Comparison of ENCODE assay signal across 15 mouse cellular contexts in genomic region chr6:113686551-113687125, GRCm38 (mm10). TPM values are rescaled to one million over a fixed set of nuclear protein-coding genes. Genes with fewer than 3 reads are reported as not detected.
DNase-seq lines count a peak whose midpoint lies in the region; ATAC-seq and TF ChIP-seq lines count a peak whose summit lies in the region.
"Had no signal": no experiment of that assay in that cellular context is flagged by ENCODE, and none has a peak within 500 bp of the region (broad histone marks: within the 10 kb centered on the region; RNA-seq: fewer than 3 reads in every experiment).

No protein-coding gene starts in this region.

- peak; percentile 24 to 49 for DNase-seq in urinary bladder, adult 18-20 months (ENCODE audit: low spot score in 2 of 2)
- no peak for DNase-seq in urinary bladder, postnatal 25 days (ENCODE audit: low spot score)
- peak; percentile 72 to 82 for DNase-seq in cerebellum, postnatal 25 days
- peak; percentile 38 for DNase-seq in lung, embryonic 14.5 days
- no peak for DNase-seq in neural tube, embryonic 10.5 days (ENCODE audit: extremely low spot score, low spot score)
- no peak for DNase-seq in left cerebral cortex, postnatal 36 days (ENCODE audit: low spot score in 2 of 2)
- DNase-seq: forebrain, postnatal 0 days; heart, adult 2 months; kidney, postnatal 10 days; thymus, adult 18-20 months had no signal

- no peak overlapping the region for H3K9ac ChIP-seq in lung, embryonic 14.5 days
- H3K9ac ChIP-seq in midbrain, embryonic 15.5 days, result no peak overlapping the region
- H3K9ac ChIP-seq: embryonic facial prominence, embryonic 12.5 days; forebrain, postnatal 0 days; hindbrain, embryonic 14.5 days had no signal

- peaks cover 15% of the 10 kb centered on the region for H3K4me1 ChIP-seq in lung, embryonic 14.5 days (ENCODE audit: insufficient read depth)
- peaks cover 9% of the 10 kb centered on the region for H3K4me1 ChIP-seq in midbrain, embryonic 15.5 days

- H3K4me3 ChIP-seq in lung, embryonic 14.5 days (ENCODE audit: low read depth, low read length), result no peak overlapping the region
- H3K4me3 ChIP-seq in midbrain, embryonic 15.5 days, result no peak overlapping the region
- H3K4me3 ChIP-seq: embryonic facial prominence, embryonic 12.5 days; heart, adult 2 months had no signal

- intact Hi-C loops in left cerebral cortex, postnatal 36 days (cut with DNase I), result no loop called here

- H3K4me2 ChIP-seq in lung, embryonic 14.5 days, result peak overlapping the region; percentile 23; the same call in 1 of the 2 replicates
- no peak overlapping the region for H3K4me2 ChIP-seq in midbrain, embryonic 15.5 days
- H3K4me2 ChIP-seq: embryonic facial prominence, embryonic 12.5 days; hindbrain, embryonic 14.5 days had no signal

- H3K36me3 ChIP-seq in lung, embryonic 14.5 days (ENCODE audit: insufficient read depth), result no peaks in the 10 kb centered on the region
- H3K36me3 ChIP-seq in midbrain, embryonic 15.5 days (replicated peaks), result no peaks in the 10 kb centered on the region
- H3K36me3 ChIP-seq: embryonic facial prominence, embryonic 12.5 days had no signal

- H3K27ac ChIP-seq in lung, embryonic 14.5 days (ENCODE audit: low read depth), result peak overlapping the region; percentile 58
- no peak overlapping the region for H3K27ac ChIP-seq in midbrain, embryonic 15.5 days
- H3K27ac ChIP-seq: embryonic facial prominence, embryonic 12.5 days; heart, adult 2 months; hindbrain, embryonic 14.5 days; macrophage had no signal

- TF ChIP-seq CTCF in lung, embryonic 14.5 days (IDR thresholded peaks at IDR 0.05; ENCODE audit: low read depth), result no peak

- no peaks in the 10 kb centered on the region for H3K9me3 ChIP-seq in lung, embryonic 14.5 days (ENCODE audit: low read depth, low read length)
- H3K9me3 ChIP-seq in midbrain, embryonic 15.5 days, result no peaks in the 10 kb centered on the region
- H3K9me3 ChIP-seq: embryonic facial prominence, embryonic 12.5 days had no signal

- WGBS in lung, embryonic 14.5 days, result 36% methylated on average over 8 of the region's 8 CpGs
- whole genome bisulfite sequencing in midbrain, embryonic 15.5 days, result 37% methylated on average over 8 of the region's 8 CpGs

- H3K27me3 ChIP-seq in lung, embryonic 14.5 days (ENCODE audit: insufficient read depth, low read length), result no peaks in the 10 kb centered on the region
- H3K27me3 ChIP-seq in midbrain, embryonic 15.5 days (replicated peaks), result no peaks in the 10 kb centered on the region
- H3K27me3 ChIP-seq: embryonic facial prominence, embryonic 12.5 days had no signal

- ATAC-seq in lung, embryonic 14.5 days (ENCODE audit: insufficient read depth), result 0 out of 2 replicates have a peak, but pooled peaks have one; percentile 21
- no peak for ATAC-seq in midbrain, embryonic 15.5 days (replicated peaks)
- ATAC-seq: forebrain, postnatal 0 days had no signal

RNA-seq across cellular contexts. Expression of gene Tatdn2, which starts 10.2 kb away (rescaled TPM):
- 1.2 and 1.5 TPM in 2 replicates for polyA plus RNA-seq in lung, embryonic 14.5 days (2014; fragmentation: Nextera tagmentation; extraction: Ambion mirVana)
- total RNA-seq in left cerebral cortex, postnatal 36 days (2021), result 10 to 100 TPM; 71.2 to 75.5 TPM
- 1.1 and 1.4 TPM in 2 replicates for polyA plus RNA-seq in midbrain, embryonic 15.5 days (2015; fragmentation: Nextera tagmentation; extraction: Ambion mirVana)

RNA-seq across cellular contexts. Expression of gene Ghrl, which starts 33.0 kb away (rescaled TPM):
- 0.34 TPM in 1 of 2 replicates, not detected in the other for polyA plus RNA-seq in lung, embryonic 14.5 days (2014; fragmentation: Nextera tagmentation; extraction: Ambion mirVana)
- not detected for total RNA-seq in left cerebral cortex, postnatal 36 days (2021)
- polyA plus RNA-seq in midbrain, embryonic 15.5 days (2015; fragmentation: Nextera tagmentation; extraction: Ambion mirVana), result 0.94 and 1.4 TPM in 2 replicates
- total RNA-seq: forebrain, postnatal 0 days; heart, adult 2 months; left cerebral cortex, adult 8-10 months had no signal
- polyA plus RNA-seq: embryonic facial prominence, embryonic 12.5 days; macrophage had no signal

RNA-seq across cellular contexts. Expression of gene Irak2, which starts 48.4 kb away (rescaled TPM):
- polyA plus RNA-seq in lung, embryonic 14.5 days (2014; fragmentation: Nextera tagmentation; extraction: Ambion mirVana), result 3.1 and 3.6 TPM in 2 replicates
- total RNA-seq in left cerebral cortex, postnatal 36 days (2021), result 10 to 100 TPM; 21.0 to 24.9 TPM
- 3.0 and 4.3 TPM in 2 replicates for polyA plus RNA-seq in midbrain, embryonic 15.5 days (2015; fragmentation: Nextera tagmentation; extraction: Ambion mirVana)

RNA-seq across cellular contexts. Expression of gene Sec13, which starts 53.9 kb away (rescaled TPM):
- 286 and 295 TPM in 2 replicates for polyA plus RNA-seq in lung, embryonic 14.5 days (2014; fragmentation: Nextera tagmentation; extraction: Ambion mirVana)
- 10 to 100 TPM; 64.4 to 65.6 TPM for total RNA-seq in left cerebral cortex, postnatal 36 days (2021)
- 192 and 206 TPM in 2 replicates for polyA plus RNA-seq in midbrain, embryonic 15.5 days (2015; fragmentation: Nextera tagmentation; extraction: Ambion mirVana)

Comparison
In these comparisons a context has a peak if more than half of its experiments do, and no peak if none do; other contexts are left out.
1. DNase-seq: peak in urinary bladder, adult 18-20 months (2 of 2), cerebellum, postnatal 25 days (2 of 2) and lung, embryonic 14.5 days (single experiment); none in urinary bladder, postnatal 25 days (single experiment), neural tube, embryonic 10.5 days (single experiment) and left cerebral cortex, postnatal 36 days (0 of 2).